In the genomic region with DNA sequence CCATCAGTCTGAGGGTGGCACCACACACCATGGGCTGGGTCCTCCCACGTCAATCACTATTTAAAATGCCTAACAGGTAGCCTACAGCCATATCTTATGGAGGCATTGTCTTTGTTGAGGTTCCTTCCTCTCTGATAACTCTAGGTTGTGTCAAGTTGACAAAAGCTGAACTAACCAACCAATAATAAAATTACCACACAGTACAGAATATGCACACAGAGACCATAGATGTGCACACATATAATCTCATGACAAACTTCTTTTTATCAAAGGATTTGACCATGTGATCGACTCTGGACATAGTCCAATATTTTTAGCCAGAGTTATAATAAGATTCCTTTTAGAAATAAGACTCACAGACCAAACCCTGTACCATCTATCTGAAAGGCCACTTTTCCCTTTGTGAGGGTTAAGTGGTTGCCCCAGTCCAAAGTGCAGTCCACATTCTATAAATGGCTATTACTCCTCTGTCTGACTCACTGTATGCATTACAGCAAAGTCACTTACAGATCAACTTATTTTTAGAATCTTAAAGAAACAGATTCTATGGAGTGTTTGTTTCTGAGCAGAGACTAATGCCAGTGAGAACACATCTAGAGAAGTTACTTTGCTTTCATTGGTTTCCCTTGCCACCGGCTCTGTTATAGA, we compare ENCODE assay signal across 25 mouse cellular contexts.
A peak's percentile ranks its signal among the peaks of the same experiment; 100 is the strongest.
DNase-seq lines count a peak whose midpoint lies in the region; ATAC-seq lines count a peak whose summit lies in the region.
"Had no signal": no experiment of that assay in that cellular context is flagged by ENCODE, and none has a peak within 500 bp of the region (broad histone marks: within the 10 kb centered on the region; RNA-seq: fewer than 3 reads in every experiment).

No protein-coding gene starts in this region.

- H3K79me2 ChIP-seq in macrophage (ENCODE audit: inconsistent target), result no peaks in the 10 kb centered on the region

- 60% methylated on average over 3 of the region's 3 CpGs for WGBS in heart, embryonic 15.5 days
- 82% methylated on average over 3 of the region's 3 CpGs for WGBS in intestine, embryonic 14.5 days
- WGBS in macrophage (ENCODE audit: missing documents), result 88% methylated on average over 3 of the region's 3 CpGs
- 90% methylated on average over 3 of the region's 3 CpGs for WGBS in hindbrain, embryonic 11.5 days

- H3K9me3 ChIP-seq in heart, embryonic 15.5 days (replicated peaks), result no peaks in the 10 kb centered on the region
- no peaks in the 10 kb centered on the region for H3K9me3 ChIP-seq in intestine, embryonic 14.5 days (ENCODE audit: control insufficient read depth, low read length)
- H3K9me3 ChIP-seq in hindbrain, embryonic 11.5 days (ENCODE audit: control insufficient read depth, low read length), result no peaks in the 10 kb centered on the region
- H3K9me3 ChIP-seq: embryonic facial prominence, embryonic 15.5 days; forebrain, embryonic 10.5 days; hindbrain, embryonic 13.5 days had no signal

- no peaks in the 10 kb centered on the region for H3K36me3 ChIP-seq in heart, embryonic 15.5 days
- no peaks in the 10 kb centered on the region for H3K36me3 ChIP-seq in intestine, embryonic 14.5 days (ENCODE audit: control insufficient read depth, insufficient read depth, low read length)
- H3K36me3 ChIP-seq in macrophage (ENCODE audit: inconsistent target), result no peaks in the 10 kb centered on the region
- no peaks in the 10 kb centered on the region for H3K36me3 ChIP-seq in hindbrain, embryonic 11.5 days (ENCODE audit: control insufficient read depth, insufficient read depth, low read length)
- H3K36me3 ChIP-seq: embryonic facial prominence, embryonic 15.5 days; forebrain, embryonic 10.5 days; G1E; hindbrain, embryonic 13.5 days had no signal

- DNase-seq in heart, adult 11 months, result peak; percentile 27
- no peak for DNase-seq in heart, postnatal 25 days (ENCODE audit: low spot score)
- no peak for DNase-seq in heart, adult 18-20 months
- peak; percentile 24 for DNase-seq in intestine, embryonic 14.5 days (ENCODE audit: low spot score)
- no peak for DNase-seq in ovary, postnatal 10 days (ENCODE audit: low spot score)
- DNase-seq in hindbrain, embryonic 11.5 days (ENCODE audit: low spot score), result no peak
- DNase-seq: adrenal gland, postnatal 10 days; B cell, adult 2 months; cerebellum, adult 11 months; cerebellum, adult 8-10 months; cerebellum, postnatal 14 days; embryo, embryonic 11 days; gastrocnemius, adult 2 months; gastrocnemius, postnatal 25 days; heart, postnatal 14 days; kidney, adult 18-20 months had no signal

- H3K27ac ChIP-seq in heart, embryonic 15.5 days, result peak overlapping the region; percentile 58
- H3K27ac ChIP-seq in intestine, embryonic 14.5 days (ENCODE audit: low read depth), result no peak overlapping the region
- H3K27ac ChIP-seq in macrophage, result peak overlapping the region; percentile 27
- H3K27ac ChIP-seq in hindbrain, embryonic 11.5 days (ENCODE audit: low read depth, low read length), result no peak overlapping the region
- H3K27ac ChIP-seq: embryonic facial prominence, embryonic 15.5 days; forebrain, embryonic 10.5 days; gastrocnemius, adult 2 months; hindbrain, embryonic 13.5 days had no signal

- ATAC-seq in heart, embryonic 15.5 days (replicated peaks; ENCODE audit: insufficient number of reproducible peaks, insufficient read depth, low FRiP score, low read depth), result no peak
- no peak for ATAC-seq in intestine, embryonic 14.5 days (replicated peaks; ENCODE audit: low FRiP score, low TSS enrichment, low read depth)
- no peak for ATAC-seq in hindbrain, embryonic 11.5 days (ENCODE audit: low FRiP score)
- ATAC-seq: CD4-positive, CD25-positive, alpha-beta regulatory T cell, adult 4 months; forebrain, embryonic 14.5 days had no signal

- H3K4me2 ChIP-seq in heart, embryonic 15.5 days, result no peak overlapping the region
- H3K4me2 ChIP-seq in intestine, embryonic 14.5 days (ENCODE audit: low read length), result no peak overlapping the region
- no peak overlapping the region for H3K4me2 ChIP-seq in hindbrain, embryonic 11.5 days (replicated peaks; ENCODE audit: low read depth, low read length)
- H3K4me2 ChIP-seq: embryonic facial prominence, embryonic 15.5 days; hindbrain, embryonic 13.5 days had no signal

- no peak overlapping the region for H3K4me3 ChIP-seq in heart, embryonic 15.5 days
- H3K4me3 ChIP-seq in intestine, embryonic 14.5 days (ENCODE audit: low read depth, low read length), result no peak overlapping the region
- no peak overlapping the region for H3K4me3 ChIP-seq in macrophage (ENCODE audit: inconsistent target)
- no peak overlapping the region for H3K4me3 ChIP-seq in hindbrain, embryonic 11.5 days (ENCODE audit: low read depth, low read length)
- H3K4me3 ChIP-seq: embryonic facial prominence, embryonic 15.5 days; erythroblast, embryonic 14.5 days; forebrain, embryonic 10.5 days; gastrocnemius, adult 2 months; hindbrain, embryonic 13.5 days had no signal

- H3K4me1 ChIP-seq in heart, embryonic 15.5 days (replicated peaks), result peaks cover 21% of the 10 kb centered on the region
- no peaks in the 10 kb centered on the region for H3K4me1 ChIP-seq in intestine, embryonic 14.5 days (replicated peaks; ENCODE audit: control insufficient read depth, insufficient read depth, low read length)
- no peaks in the 10 kb centered on the region for H3K4me1 ChIP-seq in hindbrain, embryonic 11.5 days (replicated peaks; ENCODE audit: control insufficient read depth, insufficient read depth, low read length)
- H3K4me1 ChIP-seq: embryonic facial prominence, embryonic 15.5 days; forebrain, embryonic 10.5 days; hindbrain, embryonic 13.5 days had no signal

- no peaks in the 10 kb centered on the region for H3K27me3 ChIP-seq in heart, embryonic 15.5 days
- H3K27me3 ChIP-seq in intestine, embryonic 14.5 days (replicated peaks; ENCODE audit: control insufficient read depth, insufficient read depth, low read length), result no peaks in the 10 kb centered on the region
- H3K27me3 ChIP-seq in hindbrain, embryonic 11.5 days (ENCODE audit: control insufficient read depth, insufficient read depth, low read length), result no peaks in the 10 kb centered on the region
- H3K27me3 ChIP-seq: embryonic facial prominence, embryonic 15.5 days; hindbrain, embryonic 13.5 days had no signal

- intact Hi-C loops in heart, postnatal 25 days (cut with DNase I), result no loop called here

- H3K9ac ChIP-seq in heart, embryonic 15.5 days, result no peak overlapping the region
- H3K9ac ChIP-seq in intestine, embryonic 14.5 days (ENCODE audit: low read length), result no peak overlapping the region
- H3K9ac ChIP-seq in hindbrain, embryonic 11.5 days (ENCODE audit: low read depth, low read length), result no peak overlapping the region
- H3K9ac ChIP-seq: embryonic facial prominence, embryonic 15.5 days; hindbrain, embryonic 13.5 days had no signal

Comparison
In these comparisons a context has a peak if more than half of its experiments do, and no peak if none do; other contexts are left out.
1. DNase-seq: peak in heart, adult 11 months (single experiment) and intestine, embryonic 14.5 days (single experiment); none in heart, postnatal 25 days (single experiment), heart, adult 18-20 months (0 of 2), ovary, postnatal 10 days (single experiment) and hindbrain, embryonic 11.5 days (single experiment).
2. H3K27ac ChIP-seq: peak in heart, embryonic 15.5 days (single experiment) and macrophage (single experiment); none in intestine, embryonic 14.5 days (single experiment) and hindbrain, embryonic 11.5 days (single experiment).